Mouse (Mus musculus) hindbrain, postnatal 0 days (tissue): ENCODE measurements around the gene Mycl. TPM values are rescaled to one million over a fixed set of nuclear protein-coding genes. Genes with fewer than 3 reads are reported as not detected.
A peak's percentile ranks its signal among the peaks of the same experiment; 100 is the strongest.

Experiments
- ATAC-seq: fragments of 200-750 bp; cut with Nextera tagmentation; 2 replicates; pipeline ENCODE4 v1.8.0; 2017; ENCODE audit warnings: mild to moderate bottlenecking, moderate TSS enrichment, moderate library complexity
- DNase-seq: peaks from one replicate; pipeline ENCODE4 v3.0.0-alpha.2; 2015; ENCODE audit warnings: low spot score
- H3K27ac ChIP-seq: fragments of 300-500 bp; sonication (generic); 2 replicates; pipeline ENCODE4 v1.5.1; 2014; ENCODE audit warnings: mild to moderate bottlenecking
- H3K27me3 ChIP-seq: fragments of 300-500 bp; sonication (generic); 2 replicates; pipeline ENCODE4 v1.6.1; 2014; ENCODE audit warnings: low read length, mixed read lengths; ENCODE audit not compliant: insufficient read depth
- H3K36me3 ChIP-seq: fragments of 300-500 bp; sonication (generic); 2 replicates; pipeline ENCODE4 v1.6.1; 2014; ENCODE audit warnings: low read length, mixed read lengths; ENCODE audit not compliant: insufficient read depth
- H3K4me1 ChIP-seq: fragments of 300-500 bp; sonication (generic); 2 replicates; pipeline ENCODE4 v1.6.1; 2014; ENCODE audit warnings: antibody characterized with exemption, low read length, mixed read lengths; ENCODE audit not compliant: insufficient read depth
- H3K4me2 ChIP-seq: fragments of 300-500 bp; sonication (generic); 2 replicates; pipeline ENCODE4 v1.6.1; 2014; ENCODE audit warnings: low read depth, mild to moderate bottlenecking, low read length, moderate library complexity, mixed read lengths
- H3K4me3 ChIP-seq: fragments of 300-500 bp; sonication (generic); 2 replicates; pipeline ENCODE4 v1.5.1; 2014; ENCODE audit warnings: low read length
- H3K9ac ChIP-seq: fragments of 300-500 bp; sonication (generic); replicated peaks from 2 replicates; pipeline ENCODE4 v1.6.1; 2014; ENCODE audit warnings: mild to moderate bottlenecking, low read length, moderate library complexity, mixed read lengths
- H3K9me3 ChIP-seq: fragments of 300-500 bp; sonication (generic); 2 replicates; pipeline ENCODE4 v1.6.1; 2016; ENCODE audit warnings: low read length, mixed read lengths
- CTCF ChIP-seq: IDR thresholded peaks from 2 replicates; pipeline ENCODE4 v1.5.1; 2016; ENCODE audit warnings: antibody characterized with exemption, control low read depth, low read depth
- WGBS: fragments of 180-500 bp; shearing (Covaris S2); extraction: QIAGEN DNeasy Blood & Tissue Kit; methylation state at CpG from one replicate; pipeline ENCODE4 v1.1.7; 2014; 5-methylcytosine and 5-hydroxymethylcytosine counted together
- polyA plus RNA-seq: library from polyadenylated mRNA; unstranded; fragments of >200 nt; fragmentation: Nextera tagmentation; extraction: Ambion mirVana; gene quantifications from 2 replicates; pipeline ENCODE4 v1.2.1, GENCODE M21; 2015
- total RNA-seq: library from RNA; depleted of rRNA; stranded (reverse); fragments of >200 nt; gene quantifications from 2 replicates; pipeline ENCODE4 v1.2.3, GENCODE M21; 2014

Gene Mycl
- total and polyA plus RNA-seq, 2 experiments from 2014 or later = 34.3 to 67.5 TPM

GRCm38 (mm10) chr4:123026161-123026560, 30.7 kb downstream of the Mycl start:
- WGBS = 94% methylated on average over 13 of the region's 13 CpGs
- Histone ChIP-seq H3K27me3 (no peaks in the 10 kb centered on the region), H3K36me3 (no peaks in the 10 kb centered on the region; the same call in 1 of the 2 replicates), H3K4me3 (no peak overlapping the region), H3K4me1 (no peaks in the 10 kb centered on the region), H3K27ac (no peak overlapping the region), H3K9ac (no peak overlapping the region), H3K9me3 (no peaks in the 10 kb centered on the region), H3K4me2 (no peak overlapping the region)
- no peak for DNase-seq
- TF ChIP-seq CTCF = no peak
- no peak for ATAC-seq

DNA sequence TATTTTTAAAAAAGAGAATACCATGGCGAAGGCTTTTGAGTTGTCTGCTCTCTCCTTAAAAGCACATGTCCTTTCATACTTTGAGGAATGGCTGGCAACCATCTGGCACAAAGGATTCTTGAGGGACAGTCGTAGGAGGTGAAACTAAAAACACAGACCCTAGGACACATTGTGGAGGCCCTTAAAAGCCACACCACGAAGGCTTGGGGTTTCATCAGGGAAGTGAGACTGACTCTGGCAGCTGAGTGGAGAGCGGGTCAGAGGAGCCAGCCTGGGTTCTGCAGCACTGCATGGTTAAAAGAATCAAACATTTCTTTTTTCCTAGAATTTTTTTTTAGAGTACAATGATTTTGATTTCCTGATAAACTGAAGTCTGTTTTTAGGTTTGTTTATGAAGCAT, 31.1 kb downstream of the Mycl start:
- no peak for TF ChIP-seq CTCF
- Histone ChIP-seq H3K4me3 (no peak overlapping the region), H3K27ac (no peak overlapping the region), H3K27me3 (no peaks in the 10 kb centered on the region), H3K9ac (no peak overlapping the region), H3K4me1 (no peaks in the 10 kb centered on the region), H3K4me2 (no peak overlapping the region), H3K9me3 (no peaks in the 10 kb centered on the region), H3K36me3 (peaks cover 2% of the 10 kb centered on the region; the same call in 1 of the 2 replicates)
- WGBS = 71% methylated on average over 4 of the region's 4 CpGs
- no peak for DNase-seq
- no peak for ATAC-seq

GRCm38 (mm10) chr4:123034841-123035240, 39.4 kb downstream of the Mycl start:
- H3K4me3 ChIP-seq = no peak overlapping the region
- H3K9me3 ChIP-seq = no peaks in the 10 kb centered on the region
- 97% methylated on average over 2 of the region's 2 CpGs for WGBS
- H3K27ac ChIP-seq = no peak overlapping the region
- ATAC-seq (no peak), DNase-seq (no peak)
- H3K36me3 ChIP-seq = peaks cover 4% of the 10 kb centered on the region; the same call in 1 of the 2 replicates
- no peaks in the 10 kb centered on the region for H3K4me1 ChIP-seq
- no peak for TF ChIP-seq CTCF
- no peak overlapping the region for H3K9ac ChIP-seq
- no peaks in the 10 kb centered on the region for H3K27me3 ChIP-seq
- no peak overlapping the region for H3K4me2 ChIP-seq

DNA sequence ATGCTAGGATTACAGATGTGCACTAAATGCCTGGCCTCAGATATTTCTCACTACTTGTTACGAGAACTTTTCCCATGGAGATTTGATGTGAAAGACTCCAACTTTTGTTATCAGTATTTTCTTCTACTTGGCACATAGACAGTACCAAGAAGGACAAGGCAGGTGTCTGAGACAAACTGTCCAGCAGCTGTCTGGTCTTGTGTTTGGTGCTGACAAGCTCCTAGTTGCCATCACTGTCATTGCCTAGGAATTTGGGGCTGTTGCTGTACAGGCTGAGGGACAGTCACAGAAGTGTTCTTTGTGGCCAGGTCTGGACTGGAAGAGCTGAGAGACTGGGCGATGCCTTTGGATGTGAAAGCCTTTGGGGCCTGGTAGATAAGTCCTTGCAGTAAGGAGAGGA, 40.2 kb downstream of the Mycl start:
- DNase-seq (no peak), ATAC-seq (no peak)
- Histone ChIP-seq H3K4me2 (no peak overlapping the region), H3K4me1 (no peaks in the 10 kb centered on the region), H3K9me3 (no peaks in the 10 kb centered on the region), H3K4me3 (no peak overlapping the region), H3K9ac (no peak overlapping the region), H3K27ac (no peak overlapping the region), H3K36me3 (peaks cover 4% of the 10 kb centered on the region; the same call in 1 of the 2 replicates), H3K27me3 (no peaks in the 10 kb centered on the region)
- no peak for TF ChIP-seq CTCF
- WGBS = 93% methylated on average over 2 of the region's 2 CpGs

DNA sequence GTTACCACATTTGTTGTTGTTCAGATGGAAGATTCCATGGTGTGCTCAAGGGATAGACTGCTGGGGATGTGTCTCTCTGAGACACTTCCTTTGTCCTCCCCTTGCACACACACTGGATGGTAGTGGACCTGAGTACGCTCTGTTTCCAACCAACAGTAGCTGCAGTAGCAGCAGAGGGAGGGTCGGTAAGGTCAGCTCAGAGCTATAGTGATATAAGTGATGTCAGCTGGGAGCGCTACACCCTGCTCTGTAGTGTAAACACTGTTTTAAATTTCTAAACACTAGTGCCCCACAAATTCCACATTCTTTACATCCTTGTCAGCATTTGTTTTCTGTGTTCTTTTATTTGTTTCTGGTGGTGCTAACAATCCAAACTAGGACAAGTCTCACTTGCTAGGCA, 41.3 kb downstream of the Mycl start:
- no peak overlapping the region for H3K9ac ChIP-seq
- H3K36me3 ChIP-seq = peaks cover 4% of the 10 kb centered on the region
- H3K9me3 ChIP-seq = no peaks in the 10 kb centered on the region
- no peaks in the 10 kb centered on the region for H3K27me3 ChIP-seq
- ATAC-seq = 0 out of 2 replicates have a peak, but pooled peaks have one; percentile 24
- WGBS = 75% methylated on average over 3 of the region's 3 CpGs
- H3K4me1 ChIP-seq = no peaks in the 10 kb centered on the region
- no peak overlapping the region for H3K4me3 ChIP-seq
- H3K27ac ChIP-seq = no peak overlapping the region
- no peak overlapping the region for H3K4me2 ChIP-seq
- TF ChIP-seq CTCF = no peak
- DNase-seq = no peak

DNA sequence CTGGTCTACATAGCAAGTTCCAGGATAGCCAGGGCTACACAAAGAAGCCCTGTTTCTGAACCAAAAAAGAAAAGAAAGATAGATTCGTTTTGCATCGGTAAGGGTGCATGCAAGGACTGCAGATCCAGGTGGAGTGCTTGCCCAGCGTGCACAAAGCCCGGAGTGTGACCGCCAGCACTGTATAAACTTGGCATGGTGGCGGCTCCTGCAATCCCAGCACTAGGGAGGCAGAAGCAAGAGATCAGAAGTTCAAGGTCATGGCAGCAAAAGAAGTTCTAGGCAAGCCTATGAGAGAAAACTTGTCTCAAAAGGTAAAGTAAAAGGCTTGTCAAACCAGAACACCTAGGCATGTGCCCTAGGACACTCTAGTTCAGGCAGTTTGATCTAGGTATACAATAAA, 45.7 kb downstream of the Mycl start:
- H3K36me3 ChIP-seq = peaks cover 15% of the 10 kb centered on the region
- H3K4me1 ChIP-seq = no peaks in the 10 kb centered on the region
- no peak overlapping the region for H3K9ac ChIP-seq
- no peak overlapping the region for H3K4me3 ChIP-seq
- ATAC-seq = no peak
- no peak for DNase-seq
- H3K4me2 ChIP-seq = no peak overlapping the region
- no peaks in the 10 kb centered on the region for H3K27me3 ChIP-seq
- H3K9me3 ChIP-seq = no peaks in the 10 kb centered on the region
- no peak for TF ChIP-seq CTCF
- WGBS = 92% methylated on average over 6 of the region's 6 CpGs
- no peak overlapping the region for H3K27ac ChIP-seq

DNA sequence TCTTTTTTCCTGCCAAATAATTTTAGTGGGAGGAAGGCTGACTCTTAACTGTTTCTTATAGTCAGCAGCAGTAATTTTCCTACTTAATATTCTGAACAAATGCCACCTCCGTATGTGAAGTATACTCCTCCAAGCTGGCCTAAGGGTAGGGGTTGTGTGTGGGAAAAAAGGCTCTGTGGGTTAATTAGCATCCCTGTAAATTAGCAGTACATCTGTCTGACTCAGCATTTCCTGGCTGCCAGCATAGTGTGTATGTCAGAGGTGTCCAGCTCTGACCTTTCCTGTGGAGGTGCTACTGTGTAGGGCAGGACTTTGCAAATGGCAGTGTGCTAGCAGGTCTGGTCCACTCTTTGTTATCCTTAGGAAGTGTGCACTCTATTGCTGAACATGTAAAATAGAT, 48.4 kb downstream of the Mycl start:
- no peaks in the 10 kb centered on the region for H3K9me3 ChIP-seq
- H3K4me1 ChIP-seq = no peaks in the 10 kb centered on the region
- no peak overlapping the region for H3K4me3 ChIP-seq
- no peak for TF ChIP-seq CTCF
- DNase-seq (no peak), ATAC-seq (no peak)
- H3K27me3 ChIP-seq = no peaks in the 10 kb centered on the region
- no peak overlapping the region for H3K9ac ChIP-seq
- H3K36me3 ChIP-seq = peaks cover 20% of the 10 kb centered on the region
- H3K4me2 ChIP-seq = no peak overlapping the region
- WGBS = 40% methylated on average over 1 of the region's 1 CpGs
- H3K27ac ChIP-seq = no peak overlapping the region
